Mouse (Mus musculus): ENCODE data around the gene Nek11.
"Not testable (repeated sequence)": the region's sequence is repeated elsewhere in the genome, so short reads cannot be mapped to it uniquely, and the experiment has no call there.

Nek11 gene

GRCm38 (mm10) chr9:105139204-105139603, 256.1 kb downstream of the Nek11 start:
- DNase-seq (ENCODE audit: low spot score in 2 of 2): no peak

DNA sequence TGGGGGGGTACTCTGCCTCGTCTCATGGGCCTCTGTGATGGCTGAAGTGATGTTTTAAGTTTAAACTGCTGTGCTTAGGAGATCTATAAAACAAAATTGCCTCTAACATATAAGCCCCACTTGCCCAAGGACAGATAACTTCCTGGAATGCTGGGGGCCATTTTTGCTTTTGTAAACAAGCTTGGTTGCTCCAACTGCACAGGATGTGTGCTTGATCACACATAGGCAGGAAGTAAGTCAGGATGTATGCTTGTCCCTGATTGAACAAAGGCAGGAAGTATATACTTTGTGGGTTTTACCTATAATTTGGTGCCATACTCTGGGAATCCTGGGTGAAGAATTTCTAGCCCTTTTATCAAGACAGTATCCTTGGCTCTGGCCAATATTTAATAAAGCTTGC, 258.9 kb downstream of the Nek11 start:
- no peak for DNase-seq (ENCODE audit: low spot score in 2 of 2)

DNA sequence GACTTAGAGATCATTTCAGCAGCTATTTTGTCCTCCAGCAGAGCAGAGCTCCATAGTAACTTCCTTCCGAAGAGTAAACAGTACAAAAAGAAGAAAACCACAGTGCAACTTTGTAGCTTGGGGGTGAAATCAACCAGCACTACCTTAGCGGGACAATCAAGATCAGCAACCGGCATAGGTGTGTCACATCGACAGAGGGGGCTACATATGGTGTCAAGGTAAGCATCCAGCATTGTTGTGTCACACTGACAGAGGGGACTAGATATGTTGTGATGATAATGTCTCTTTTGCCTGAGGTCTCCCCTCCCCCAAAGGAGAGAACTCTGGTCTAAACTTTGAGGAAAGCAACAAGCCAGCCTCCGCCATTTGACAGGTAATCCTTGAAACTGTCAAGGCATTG, 260.8 kb downstream of the Nek11 start:
- DNase-seq (ENCODE audit: low spot score in 2 of 2): no peak

GRCm38 (mm10) chr9:105132002-105132367, 263.3 kb downstream of the Nek11 start:
- DNase-seq (ENCODE audit: low spot score in 2 of 2): no peak

DNA sequence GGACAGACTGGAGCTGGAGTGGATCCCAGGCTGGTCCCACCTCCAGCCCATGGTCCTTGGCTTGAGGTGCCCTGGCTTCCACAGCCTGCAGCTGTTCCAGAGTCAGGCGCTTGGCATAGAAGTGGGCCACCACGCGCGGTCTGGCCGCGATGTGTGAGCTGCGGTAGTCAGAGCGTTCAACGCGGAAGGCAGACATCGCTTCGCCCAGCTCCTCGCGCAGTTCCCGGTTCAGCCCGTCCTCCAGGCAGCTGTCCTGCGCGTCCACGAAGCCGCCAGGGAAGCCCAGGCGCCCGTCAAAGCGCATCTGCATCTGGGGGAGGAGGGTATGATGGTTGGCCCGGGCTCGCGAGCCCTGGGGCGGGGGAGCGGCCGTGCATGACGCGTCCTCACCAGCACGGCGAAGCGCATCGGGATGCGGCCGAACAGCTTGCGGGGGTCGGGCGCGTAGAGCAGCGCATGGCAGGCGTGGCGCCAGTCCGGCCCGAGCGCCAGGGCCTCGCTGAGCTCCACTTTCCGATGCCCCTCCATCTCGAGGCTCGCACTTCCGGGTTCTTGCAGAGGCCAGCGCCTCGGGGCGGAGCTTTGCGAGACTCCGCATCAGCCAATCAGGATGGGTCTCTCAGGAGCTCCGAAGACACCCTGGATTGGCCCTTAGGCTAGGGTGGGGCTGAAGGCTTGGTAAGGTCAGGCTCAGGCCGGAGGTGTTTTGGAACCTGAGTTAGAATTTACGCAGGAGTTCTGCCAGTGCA, 263.9 kb downstream of the Nek11 start, which contains the start of gene Nudt16:
Gene Nudt16, minus strand, starts transcription at position 572 of the 749 bp plus-strand sequence.
- peak; percentile 84 to 86 for DNase-seq (ENCODE audit: low spot score in 2 of 2)

DNA sequence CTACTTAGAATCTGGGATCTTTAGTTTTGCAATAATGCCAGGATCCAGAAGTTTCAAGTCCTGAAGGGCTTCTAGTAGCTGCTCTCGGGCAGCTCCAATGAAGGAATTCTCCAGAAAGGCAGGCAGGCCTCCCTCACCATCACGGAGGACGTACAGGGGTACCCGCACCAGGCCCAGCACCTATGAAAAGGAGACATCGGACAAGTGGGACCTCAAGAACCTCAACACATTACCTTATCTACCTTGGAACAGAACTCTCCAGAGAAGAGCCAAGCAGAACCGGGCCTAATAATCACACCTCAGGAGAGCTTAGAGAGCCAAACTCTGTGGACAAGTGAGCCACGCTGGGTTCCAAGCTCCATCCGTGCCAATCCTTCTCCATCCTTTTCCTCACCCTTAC, 265.0 kb downstream of the Nek11 start:
- DNase-seq (ENCODE audit: low spot score in 2 of 2): no peak

DNA sequence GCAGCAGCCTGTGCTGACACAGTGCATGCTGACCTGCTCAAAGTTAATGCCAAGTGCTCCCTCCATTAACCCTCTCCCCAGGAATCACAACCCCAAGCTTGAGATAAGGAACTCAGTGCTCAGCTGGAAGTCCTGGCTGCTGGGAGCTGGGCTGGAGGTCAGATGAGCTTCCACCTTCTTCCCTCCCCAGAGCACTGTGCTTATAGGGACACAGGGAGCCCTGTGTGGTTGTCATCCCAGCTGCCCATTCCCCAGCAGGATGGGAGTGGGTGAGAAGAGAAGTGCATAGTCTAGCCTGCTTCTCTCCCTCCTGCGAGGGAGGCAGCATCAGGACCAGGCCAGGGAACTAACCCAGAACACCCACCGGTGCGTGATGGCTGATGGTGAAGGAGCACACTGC, 270.1 kb downstream of the Nek11 start:
- DNase-seq (ENCODE audit: low spot score in 2 of 2): not testable (repeated sequence)
